Mouse (Mus musculus): ENCODE results near the gene Gm26620. TPM values are rescaled to one million over a fixed set of nuclear protein-coding genes. Genes with fewer than 3 reads are reported as not detected.

Gene Gm26620
- polyA plus RNA-seq, 1 experiment = 0.12 TPM

- Histone ChIP-seq H3K4me3 (ENCODE audit: insufficient read depth, poor library complexity, severe bottlenecking) (no peak overlapping the region), H3K36me3 (ENCODE audit: control insufficient read depth, insufficient read depth) (no peaks in the 10 kb centered on the region), H3K27me3 (ENCODE audit: control insufficient read depth, insufficient read depth, insufficient read length) (peaks cover 9% of the 10 kb centered on the region), H3K79me2 (ENCODE audit: control insufficient read depth, insufficient read depth) (no peaks in the 10 kb centered on the region), H3ac (ENCODE audit: control insufficient read depth, insufficient read length, low read depth) (no peak overlapping the region), H3K79me3 (ENCODE audit: low read depth) (no peaks in the 10 kb centered on the region)
- no peak for TF ChIP-seq MAX (IDR thresholded peaks at IDR 0.05)
- TF ChIP-seq MYOG (IDR thresholded peaks at IDR 0.05; ENCODE audit: control insufficient read depth, extremely low read depth, insufficient read length) = no peak
- no peak for TF ChIP-seq CTCF (IDR thresholded peaks at IDR 0.05; ENCODE audit: control insufficient read depth, insufficient read depth, insufficient read length)
- no peak for TF ChIP-seq USF1 (IDR thresholded peaks at IDR 0.05; ENCODE audit: low read depth)
- no peak for TF ChIP-seq MYOD1 (IDR thresholded peaks at IDR 0.05; ENCODE audit: control insufficient read depth, insufficient read length, low read depth)
- no peak for TF ChIP-seq FOSL1 (IDR thresholded peaks at IDR 0.05; ENCODE audit: insufficient read depth, low read length, poor library complexity, severe bottlenecking)
- no peak for TF ChIP-seq CEBPB (IDR thresholded peaks at IDR 0.05; ENCODE audit: low read depth)
Measured at GRCm38 (mm10) chr1:170907456-170908191, 22.8 kb downstream of the Gm26620 start.

GRCm38 (mm10) chr1:170908341-170908740 lies 23.5 kb downstream of the Gm26620 start:
- no peaks in the 10 kb centered on the region for H3K79me3 ChIP-seq (ENCODE audit: low read depth)
- peaks cover 9% of the 10 kb centered on the region for H3K27me3 ChIP-seq (ENCODE audit: control insufficient read depth, insufficient read depth, insufficient read length)
- no peaks in the 10 kb centered on the region for H3K79me2 ChIP-seq (ENCODE audit: control insufficient read depth, insufficient read depth)
- no peak overlapping the region for H3ac ChIP-seq (ENCODE audit: control insufficient read depth, insufficient read length, low read depth)
- no peaks in the 10 kb centered on the region for H3K36me3 ChIP-seq (ENCODE audit: control insufficient read depth, insufficient read depth)
- TF ChIP-seq FOSL1 (IDR thresholded peaks at IDR 0.05; ENCODE audit: insufficient read depth, low read length, poor library complexity, severe bottlenecking) (no peak), MYOG (IDR thresholded peaks at IDR 0.05; ENCODE audit: control insufficient read depth, extremely low read depth, insufficient read length) (no peak), MAX (IDR thresholded peaks at IDR 0.05) (no peak), MYOD1 (IDR thresholded peaks at IDR 0.05; ENCODE audit: control insufficient read depth, insufficient read length, low read depth) (no peak)
- H3K4me3 ChIP-seq (ENCODE audit: insufficient read depth, poor library complexity, severe bottlenecking) = no peak overlapping the region

GRCm38 (mm10) chr1:170911907-170912660 lies 27.2 kb downstream of the Gm26620 start:
- Histone ChIP-seq H3K79me2 (ENCODE audit: control insufficient read depth, insufficient read depth) (no peaks in the 10 kb centered on the region), H3K27me3 (ENCODE audit: control insufficient read depth, insufficient read depth, insufficient read length) (peaks cover 9% of the 10 kb centered on the region), H3K4me3 (ENCODE audit: insufficient read depth, poor library complexity, severe bottlenecking) (no peak overlapping the region), H3K36me3 (ENCODE audit: control insufficient read depth, insufficient read depth) (no peaks in the 10 kb centered on the region), H3K79me3 (ENCODE audit: low read depth) (no peaks in the 10 kb centered on the region), H3ac (ENCODE audit: control insufficient read depth, insufficient read length, low read depth) (no peak overlapping the region)
- TF ChIP-seq CEBPB (IDR thresholded peaks at IDR 0.05; ENCODE audit: low read depth) (peak; percentile 97), MAX (IDR thresholded peaks at IDR 0.05) (no peak), FOSL1 (IDR thresholded peaks at IDR 0.05; ENCODE audit: insufficient read depth, low read length, poor library complexity, severe bottlenecking) (peak; percentile 35)

DNA sequence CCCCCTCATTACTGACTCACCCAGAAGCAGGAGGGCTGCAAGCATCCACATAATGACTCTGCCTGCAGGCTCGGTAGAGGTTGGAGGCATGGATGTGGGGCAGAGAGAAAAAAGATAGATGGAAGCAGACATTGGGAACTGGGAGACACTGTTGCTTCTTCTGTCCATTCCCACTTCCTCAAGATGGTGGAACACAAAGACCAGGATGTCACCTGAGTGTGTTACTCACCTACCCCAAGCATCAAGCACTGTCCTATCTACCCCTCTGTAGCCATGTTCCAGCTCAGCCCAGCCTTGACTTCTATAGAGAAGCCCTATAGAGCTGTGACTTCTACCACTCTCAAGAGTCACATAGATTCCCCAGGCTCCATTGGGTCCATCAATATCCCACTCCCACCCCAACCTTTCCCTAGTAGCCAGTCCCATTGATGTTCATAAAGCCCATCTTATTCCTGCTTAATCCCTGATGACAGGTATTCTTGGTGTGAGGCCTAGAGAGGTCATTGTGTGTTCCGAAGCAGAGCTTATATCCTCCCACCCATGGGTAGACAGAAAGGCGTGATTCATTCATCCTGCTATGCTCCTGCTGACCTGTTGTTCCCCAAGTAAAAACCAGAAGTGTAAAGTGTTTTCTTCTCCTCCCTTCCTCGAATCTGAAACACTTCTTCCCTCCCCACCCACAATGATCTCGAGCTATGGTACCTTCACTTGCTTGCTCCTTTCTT lies 28.2 kb downstream of the Gm26620 start, which contains the start of gene Fcrlb:
Fcrlb (minus strand) TSS at position 51 of the 725 bp plus-strand sequence.
- TF ChIP-seq CTCF (IDR thresholded peaks at IDR 0.05; ENCODE audit: control insufficient read depth, insufficient read depth, insufficient read length) = no peak
- no peak within 1 kb of the TSS for H3ac ChIP-seq (ENCODE audit: control insufficient read depth, insufficient read length, low read depth)

DNA sequence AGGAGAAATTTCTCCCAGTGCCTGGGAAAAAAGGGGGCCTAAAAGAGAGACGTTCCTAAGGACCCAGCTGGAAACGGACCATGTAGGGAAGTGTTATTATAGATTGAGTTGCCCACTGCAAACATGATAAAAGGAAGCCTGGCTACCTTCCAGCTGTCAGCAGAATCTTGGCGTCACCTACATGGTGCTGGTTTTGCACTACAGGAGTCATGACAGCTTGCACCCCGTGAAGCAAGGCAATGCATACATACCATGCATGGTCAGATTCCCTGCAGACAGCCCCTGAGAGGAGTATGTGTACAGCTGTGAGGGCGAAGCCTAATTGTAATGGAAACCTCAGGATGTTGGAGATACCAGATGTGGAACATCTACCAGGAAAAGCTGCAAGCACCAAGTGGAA lies 30.8 kb downstream of the Gm26620 start:
- Histone ChIP-seq H3K27me3 (ENCODE audit: control insufficient read depth, insufficient read depth, insufficient read length) (no peaks in the 10 kb centered on the region), H3K79me2 (ENCODE audit: control insufficient read depth, insufficient read depth) (no peaks in the 10 kb centered on the region), H3K79me3 (ENCODE audit: low read depth) (no peaks in the 10 kb centered on the region), H3ac (ENCODE audit: control insufficient read depth, insufficient read length, low read depth) (no peak overlapping the region), H3K4me3 (ENCODE audit: insufficient read depth, poor library complexity, severe bottlenecking) (no peak overlapping the region), H3K36me3 (ENCODE audit: control insufficient read depth, insufficient read depth) (no peaks in the 10 kb centered on the region)
- no peak for TF ChIP-seq FOSL1 (IDR thresholded peaks at IDR 0.05; ENCODE audit: insufficient read depth, low read length, poor library complexity, severe bottlenecking)
- no peak for TF ChIP-seq MYOD1 (IDR thresholded peaks at IDR 0.05; ENCODE audit: control insufficient read depth, insufficient read length, low read depth)
- no peak for TF ChIP-seq CTCF (IDR thresholded peaks at IDR 0.05; ENCODE audit: control insufficient read depth, insufficient read depth, insufficient read length)
- no peak for TF ChIP-seq CEBPB (IDR thresholded peaks at IDR 0.05; ENCODE audit: low read depth)
- TF ChIP-seq MAX (IDR thresholded peaks at IDR 0.05) = no peak
- TF ChIP-seq MYOG (IDR thresholded peaks at IDR 0.05; ENCODE audit: control insufficient read depth, extremely low read depth, insufficient read length) = no peak

More for the DNA sequence above, 28.2 kb downstream of the Gm26620 start, which contains the start of gene Fcrlb:
- Histone ChIP-seq H3K4me3 (ENCODE audit: insufficient read depth, poor library complexity, severe bottlenecking) (no peak within 1 kb of the TSS), H3K36me3 (ENCODE audit: control insufficient read depth, insufficient read depth) (no peaks in the 10 kb centered on the region), H3K79me3 (ENCODE audit: low read depth) (no peaks in the 10 kb centered on the region), H3K27me3 (ENCODE audit: control insufficient read depth, insufficient read depth, insufficient read length) (peaks cover under 1% of the 10 kb centered on the region), H3K79me2 (ENCODE audit: control insufficient read depth, insufficient read depth) (no peaks in the 10 kb centered on the region)
